Mouse (Mus musculus) erythroblast, embryonic 14.5 days (primary cell): ENCODE measurements around the gene Adgrl2. TPM values are rescaled to one million over a fixed set of nuclear protein-coding genes. Genes with fewer than 3 reads are reported as not detected.

Experiments
- H3K27me3 ChIP-seq: 2 replicates; pipeline ENCODE4 v1.6.1; 2012; ENCODE audit warnings: inconsistent platforms; ENCODE audit not compliant: control insufficient read depth
- H3K36me3 ChIP-seq: 2 replicates; pipeline ENCODE4 v1.6.1; 2012; ENCODE audit warnings: mild to moderate bottlenecking, inconsistent platforms; ENCODE audit not compliant: control insufficient read depth
- H3K4me1 ChIP-seq: 2 replicates; pipeline ENCODE4 v1.6.1; 2012; ENCODE audit warnings: inconsistent platforms; ENCODE audit not compliant: control insufficient read depth
- H3K4me3 ChIP-seq: replicated peaks from 2 replicates; pipeline ENCODE3; 2012; ENCODE audit warnings: moderate library complexity, mild to moderate bottlenecking, inconsistent platforms
- H3K9me3 ChIP-seq: 2 replicates; pipeline ENCODE4 v1.6.1; 2012; ENCODE audit warnings: low read length, inconsistent platforms, mixed read lengths; ENCODE audit not compliant: control insufficient read depth
- GATA1 ChIP-seq: IDR thresholded peaks from 2 replicates; pipeline ENCODE4 v1.6.1; 2012; ENCODE audit warnings: low read length, inconsistent platforms, mixed read lengths
- TAL1 ChIP-seq: IDR thresholded peaks from 3 replicates; pipeline ENCODE4 v1.6.1; 2012; ENCODE audit warnings: low read length, inconsistent platforms, mixed read lengths
- polyA plus RNA-seq: library from polyadenylated mRNA; stranded (reverse); fragments of >175 nt; gene quantifications from 2 replicates; pipeline ENCODE4 v1.2.3, GENCODE M21; 2012

Gene Adgrl2
- polyA plus RNA-seq, 1 experiment = 0.01 TPM

- no peaks in the 10 kb centered on the region for H3K27me3 ChIP-seq
- no peaks in the 10 kb centered on the region for H3K4me1 ChIP-seq
- H3K9me3 ChIP-seq = no peaks in the 10 kb centered on the region; the same call in 1 of the 2 replicates
- no peaks in the 10 kb centered on the region for H3K36me3 ChIP-seq
- no peak overlapping the region for H3K4me3 ChIP-seq
- TF ChIP-seq GATA1 = no peak
- TF ChIP-seq TAL1 = no peak
Observed at GRCm38 (mm10) chr3:148899416-148899815, 90.9 kb downstream of the Adgrl2 start.

- Histone ChIP-seq H3K4me1 (no peaks in the 10 kb centered on the region), H3K27me3 (no peaks in the 10 kb centered on the region), H3K4me3 (no peak overlapping the region), H3K9me3 (no peaks in the 10 kb centered on the region; the same call in 1 of the 2 replicates), H3K36me3 (no peaks in the 10 kb centered on the region)
- TF ChIP-seq TAL1 (no peak), GATA1 (no peak)
Observed at GRCm38 (mm10) chr3:148898535-148899250, 91.7 kb downstream of the Adgrl2 start.

GRCm38 (mm10) chr3:148896281-148896680 lies 94.1 kb downstream of the Adgrl2 start:
- Histone ChIP-seq H3K4me1 (no peaks in the 10 kb centered on the region), H3K9me3 (no peaks in the 10 kb centered on the region; the same call in 1 of the 2 replicates), H3K27me3 (no peaks in the 10 kb centered on the region), H3K36me3 (no peaks in the 10 kb centered on the region), H3K4me3 (no peak overlapping the region)
- no peak for TF ChIP-seq TAL1
- TF ChIP-seq GATA1 = no peak

GRCm38 (mm10) chr3:148895396-148896109 lies 94.8 kb downstream of the Adgrl2 start:
- Histone ChIP-seq H3K4me1 (no peaks in the 10 kb centered on the region), H3K4me3 (no peak overlapping the region), H3K27me3 (no peaks in the 10 kb centered on the region), H3K9me3 (no peaks in the 10 kb centered on the region; the same call in 1 of the 2 replicates), H3K36me3 (no peaks in the 10 kb centered on the region)
- TF ChIP-seq GATA1 (no peak), TAL1 (no peak)

- H3K4me3 ChIP-seq = no peak overlapping the region
- H3K4me1 ChIP-seq = no peaks in the 10 kb centered on the region
- H3K9me3 ChIP-seq = no peaks in the 10 kb centered on the region; the same call in 1 of the 2 replicates
- TF ChIP-seq TAL1 (no peak), GATA1 (no peak)
- H3K36me3 ChIP-seq = no peaks in the 10 kb centered on the region
- H3K27me3 ChIP-seq = no peaks in the 10 kb centered on the region
Observed at GRCm38 (mm10) chr3:148894867-148895266, 95.5 kb downstream of the Adgrl2 start.

- Histone ChIP-seq H3K4me3 (no peak overlapping the region), H3K36me3 (no peaks in the 10 kb centered on the region), H3K27me3 (no peaks in the 10 kb centered on the region), H3K4me1 (no peaks in the 10 kb centered on the region), H3K9me3 (no peaks in the 10 kb centered on the region)
- no peak for TF ChIP-seq TAL1
- TF ChIP-seq GATA1 = no peak
Observed at GRCm38 (mm10) chr3:148887902-148888301, 102.5 kb downstream of the Adgrl2 start.

- no peaks in the 10 kb centered on the region for H3K4me1 ChIP-seq
- H3K36me3 ChIP-seq = no peaks in the 10 kb centered on the region
- no peaks in the 10 kb centered on the region for H3K9me3 ChIP-seq
- H3K4me3 ChIP-seq = no peak overlapping the region
- no peak for TF ChIP-seq TAL1
- no peak for TF ChIP-seq GATA1
- H3K27me3 ChIP-seq = no peaks in the 10 kb centered on the region
Observed at GRCm38 (mm10) chr3:148886956-148887355, 103.4 kb downstream of the Adgrl2 start.

- Histone ChIP-seq H3K4me1 (no peaks in the 10 kb centered on the region), H3K4me3 (no peak overlapping the region), H3K36me3 (no peaks in the 10 kb centered on the region), H3K27me3 (no peaks in the 10 kb centered on the region), H3K9me3 (no peaks in the 10 kb centered on the region)
- no peak for TF ChIP-seq GATA1
Observed at GRCm38 (mm10) chr3:148885980-148886668, 104.2 kb downstream of the Adgrl2 start.

- Histone ChIP-seq H3K4me1 (no peaks in the 10 kb centered on the region), H3K4me3 (no peak overlapping the region), H3K27me3 (no peaks in the 10 kb centered on the region), H3K9me3 (no peaks in the 10 kb centered on the region), H3K36me3 (no peaks in the 10 kb centered on the region)
- TF ChIP-seq GATA1 (no peak), TAL1 (no peak)
Observed at GRCm38 (mm10) chr3:148885184-148885583, 105.2 kb downstream of the Adgrl2 start.
